Mouse (Mus musculus) spleen, postnatal 0 days (tissue): ENCODE data around the gene Gbp6. TPM values are rescaled to one million over a fixed set of nuclear protein-coding genes. Genes with fewer than 3 reads are reported as not detected.

ENCODE experiments used
- polyA plus RNA-seq: library from polyadenylated mRNA; unstranded; fragments of >200 nt; fragmentation: Nextera tagmentation; extraction: Ambion mirVana; gene quantifications from 2 replicates; pipeline ENCODE4 v1.2.1, GENCODE M21; 2015

Gene Gbp6
- polyA plus RNA-seq = 1.1 and 2.1 TPM in 2 replicates

GRCm38 (mm10) chr5:105293226-105294165 is at the start of gene Gbp6, which contains the start of gene Gm43302:
Gene Gbp6 (minus strand): TSS chr5:105293698.
Gene Gm43302 (minus strand): TSS chr5:105293695.

GRCm38 (mm10) chr5:105239483-105240047 is 53.9 kb downstream of the Gbp6 start, which contains the start of gene Gbp10:
Gene Gbp10 (minus strand): TSS chr5:105239533.

Other genes with a start within 250 kb of the Gbp6 start
- 3.4 and 4.4 TPM in 2 replicates for gene Gbp9, start 154.2 kb downstream of the Gbp6 start, polyA plus RNA-seq
- 2.4 and 3.1 TPM in 2 replicates for gene Gbp8, start 154.2 kb downstream of the Gbp6 start, polyA plus RNA-seq
- gene Gbp4, start 154.1 kb downstream of the Gbp6 start, polyA plus RNA-seq = 0.99 and 2.0 TPM in 2 replicates
- gene Gbp10, start 54.2 kb downstream of the Gbp6 start, polyA plus RNA-seq = 0.21 TPM in 1 of 2 replicates, not detected in the other
- 0.04 TPM in 1 of 2 replicates, not detected in the other for gene Gm43302, start within 50 bp of the Gbp6 start, polyA plus RNA-seq
- gene Lrrc8b, start 122.1 kb upstream of the Gbp6 start, polyA plus RNA-seq = 3.3 TPM in 2 replicates
- gene Lrrc8c, start 225.7 kb upstream of the Gbp6 start, polyA plus RNA-seq = 26.3 and 26.5 TPM in 2 replicates